Mouse (Mus musculus) left cerebral cortex, adult 6 months (tissue): Measurements from ENCODE around the gene Gm10320. TPM values are rescaled to one million over a fixed set of nuclear protein-coding genes. Genes with fewer than 3 reads are reported as not detected.

Experiments used
- long read RNA-seq, 2 experiments: library from polyadenylated mRNA; unstranded; transcript quantifications; one replicate each; pipeline ENCODE4 v2.0.0; 2019 to 2020
- polyA plus RNA-seq: library from polyadenylated mRNA; unstranded; fragments of <200 nt; fragmentation: Nextera tagmentation; gene quantifications from 2 replicates; pipeline ENCODE4 v1.2.3, GENCODE M21; 2021

Gm10320 gene
- polyA plus RNA-seq = 0.82 and 1.3 TPM in 2 replicates
- long read RNA-seq, experiment 1 = 0 reads
- long read RNA-seq, experiment 2 = 0 reads

GRCm38 (mm10) chr13:98491909-98492308 lies at the start of gene Gm10320:
Gene Gm10320, minus strand, starts transcription at chr13:98492001.

Other genes with a start within 250 kb of the Gm10320 start
- 11.3 and 12.6 TPM in 2 replicates for gene Utp15, start 229.0 kb downstream of the Gm10320 start, polyA plus RNA-seq
- gene Ankra2, start 228.9 kb downstream of the Gm10320 start, polyA plus RNA-seq = 29.6 and 46.8 TPM in 2 replicates
- not detected in 2 replicates for gene Gm21976, start 212.1 kb downstream of the Gm10320 start, polyA plus RNA-seq
- 318 TPM in 2 replicates for gene Btf3, start 175.0 kb downstream of the Gm10320 start, polyA plus RNA-seq
- 0.05 and 0.20 TPM in 2 replicates for gene Foxd1, start 137.8 kb downstream of the Gm10320 start, polyA plus RNA-seq
- gene Tmem174, start 145.4 kb upstream of the Gm10320 start, polyA plus RNA-seq = 0.25 and 0.39 TPM in 2 replicates
- gene Tmem171, start 202.8 kb upstream of the Gm10320 start, polyA plus RNA-seq = 0.38 TPM in 1 of 2 replicates, not detected in the other